Mouse (Mus musculus) MEL (cell line): ENCODE data around the gene Apela. TPM values are rescaled to one million over a fixed set of nuclear protein-coding genes. Genes with fewer than 3 reads are reported as not detected.

Experiments
- DNase-seq: peaks from one replicate; pipeline ENCODE4 v3.0.0; 2011; ENCODE audit warnings: low read depth, low spot score
- H3K27ac ChIP-seq: 2 replicates; pipeline ENCODE4 v1.5.1; 2012; ENCODE audit warnings: low read depth, mild to moderate bottlenecking, control low read depth, low read length, moderate library complexity; ENCODE audit not compliant: control insufficient read depth
- H3K27me3 ChIP-seq, 2 experiments: fragments of 150-350 bp in 1 of 2; sonication (generic) in 1 of 2; 2 replicates each; pipeline ENCODE4 v1.6.1; 2012; ENCODE audit warnings: low read length in 2 of 2, mild to moderate bottlenecking in 2 of 2, improper control_type of control experiment in 1 of 2, moderate library complexity in 1 of 2; ENCODE audit not compliant: insufficient read depth in 2 of 2, control insufficient read depth in 1 of 2
- H3K36me3 ChIP-seq, 2 experiments: 2 replicates each; pipeline ENCODE4 v1.6.1; 2012 to 2014; ENCODE audit warnings: low read length in 2 of 2, improper control_type of control experiment in 1 of 2, inconsistent platforms in 1 of 2, mild to moderate bottlenecking in 1 of 2; ENCODE audit not compliant: insufficient read depth in 2 of 2, control insufficient read depth in 1 of 2
- H3K4me1 ChIP-seq, 2 experiments: fragments of 150-350 bp in 1 of 2; sonication (generic) in 1 of 2; 2 replicates each; pipeline ENCODE4 v1.6.1; 2012; ENCODE audit warnings: low read length in 2 of 2, improper control_type of control experiment in 1 of 2, mild to moderate bottlenecking in 1 of 2; ENCODE audit not compliant: insufficient read depth in 2 of 2, control insufficient read depth in 1 of 2
- H3K4me3 ChIP-seq, 2 experiments: fragments of 150-350 bp in 1 of 2; sonication (generic) in 1 of 2; 2 replicates each; pipeline ENCODE4 v1.5.1; 2012; ENCODE audit warnings: low read depth in 2 of 2, low read length in 2 of 2, mild to moderate bottlenecking in 2 of 2, moderate library complexity in 2 of 2, control low read depth in 1 of 2, improper control_type of control experiment in 1 of 2; ENCODE audit not compliant: control insufficient read depth in 1 of 2, insufficient read depth in 1 of 2
- H3K79me2 ChIP-seq: 2 replicates; pipeline ENCODE4 v1.6.1; 2012; ENCODE audit warnings: mild to moderate bottlenecking, low read length, moderate library complexity; ENCODE audit not compliant: control insufficient read depth, poor library complexity, insufficient read depth
- H3K9ac ChIP-seq: 2 replicates; pipeline ENCODE4 v1.6.1; 2012; ENCODE audit warnings: low read depth, mild to moderate bottlenecking, control low read depth, low read length, moderate library complexity; ENCODE audit not compliant: control insufficient read depth, poor library complexity, severe bottlenecking
- H3K9me3 ChIP-seq: fragments of 150-350 bp; sonication (generic); replicated peaks from 2 replicates; pipeline ENCODE4 v1.6.1; 2012; ENCODE audit warnings: mild to moderate bottlenecking, low read length, improper control_type of control experiment, moderate library complexity; ENCODE audit not compliant: insufficient read depth
- BHLHE40 ChIP-seq: IDR thresholded peaks from 2 replicates; pipeline ENCODE4 v1.6.1; 2012; ENCODE audit warnings: low read depth, mild to moderate bottlenecking, inconsistent platforms, low read length, improper control_type of control experiment, borderline replicate concordance
- CHD2 ChIP-seq: IDR thresholded peaks from 2 replicates; pipeline ENCODE4 v1.6.1; 2011; ENCODE audit warnings: low read length, improper control_type of control experiment
- GATA1 ChIP-seq: IDR thresholded peaks from 2 replicates; pipeline ENCODE4 v1.6.1; 2011; ENCODE audit warnings: low read depth, low read length, improper control_type of control experiment
- HCFC1 ChIP-seq: IDR thresholded peaks from 2 replicates; pipeline ENCODE4 v1.6.1; 2012; ENCODE audit warnings: low read depth, mild to moderate bottlenecking, inconsistent platforms, low read length, improper control_type of control experiment, moderate library complexity
- MAFK ChIP-seq: IDR thresholded peaks from 2 replicates; pipeline ENCODE4 v1.6.1; 2011; ENCODE audit warnings: low read depth, mild to moderate bottlenecking, low read length, improper control_type of control experiment, borderline replicate concordance
- MAZ ChIP-seq: IDR thresholded peaks from 2 replicates; pipeline ENCODE4 v1.6.1; 2012; ENCODE audit warnings: low read depth, mild to moderate bottlenecking, inconsistent platforms, low read length, improper control_type of control experiment
- MEF2A ChIP-seq: IDR thresholded peaks from 2 replicates; pipeline ENCODE4 v1.6.1; 2014; ENCODE audit warnings: low read depth, mild to moderate bottlenecking, inconsistent platforms, low read length, improper control_type of control experiment; ENCODE audit not compliant: poor library complexity, insufficient replicate concordance, severe bottlenecking; ENCODE audit errors: extremely low read depth
- MYB ChIP-seq: IDR thresholded peaks from 2 replicates; pipeline ENCODE4 v1.6.1; 2011; ENCODE audit warnings: mild to moderate bottlenecking, low read depth, low read length, improper control_type of control experiment
- NRF1 ChIP-seq: IDR thresholded peaks from 2 replicates; pipeline ENCODE4 v1.6.1; 2014; ENCODE audit warnings: low read depth, mild to moderate bottlenecking, inconsistent platforms, low read length, improper control_type of control experiment, moderate library complexity; ENCODE audit not compliant: poor library complexity, insufficient read depth, severe bottlenecking
- POLR2A ChIP-seq, 2 experiments: IDR thresholded peaks; 2 replicates each; pipeline ENCODE4 v1.6.1; 2011 to 2012; ENCODE audit warnings: low read length in 2 of 2, mild to moderate bottlenecking in 2 of 2, control low read depth in 1 of 2, improper control_type of control experiment in 1 of 2, low read depth in 1 of 2, moderate library complexity in 1 of 2; ENCODE audit not compliant: control insufficient read depth in 1 of 2, insufficient read depth in 1 of 2, poor library complexity in 1 of 2
- POLR2AphosphoS2 ChIP-seq: IDR thresholded peaks from 2 replicates; pipeline ENCODE4 v1.6.1; 2011; ENCODE audit warnings: low read length, improper control_type of control experiment
- RAD21 ChIP-seq: IDR thresholded peaks from 2 replicates; pipeline ENCODE4 v1.6.1; 2011; ENCODE audit warnings: mild to moderate bottlenecking, low read depth, low read length, improper control_type of control experiment
- RCOR1 ChIP-seq: IDR thresholded peaks from 2 replicates; pipeline ENCODE4 v1.6.1; 2012; ENCODE audit warnings: low read depth, mild to moderate bottlenecking, inconsistent platforms, low read length, improper control_type of control experiment
- SMC3 ChIP-seq: IDR thresholded peaks from 2 replicates; pipeline ENCODE4 v1.6.1; 2011; ENCODE audit warnings: low read depth, low read length, improper control_type of control experiment
- TCF12 ChIP-seq: IDR thresholded peaks from 2 replicates; pipeline ENCODE4 v1.6.1; 2014; ENCODE audit warnings: low read depth, mild to moderate bottlenecking, inconsistent platforms, low read length, improper control_type of control experiment, moderate library complexity
- UBTF ChIP-seq: IDR thresholded peaks from 2 replicates; pipeline ENCODE4 v1.6.1; 2012; ENCODE audit warnings: low read depth, mild to moderate bottlenecking, inconsistent platforms, low read length, improper control_type of control experiment, moderate library complexity, borderline replicate concordance; ENCODE audit not compliant: insufficient read depth
- USF2 ChIP-seq, 2 experiments: IDR thresholded peaks; 2 replicates each; pipeline ENCODE4 v1.6.1; 2011 to 2012; ENCODE audit warnings: improper control_type of control experiment in 2 of 2, low read length in 2 of 2, borderline replicate concordance in 1 of 2, inconsistent platforms in 1 of 2, low read depth in 1 of 2, mild to moderate bottlenecking in 1 of 2; ENCODE audit not compliant: insufficient read depth in 1 of 2
- ZKSCAN1 ChIP-seq: IDR thresholded peaks from 2 replicates; pipeline ENCODE4 v1.6.1; 2012; ENCODE audit warnings: low read depth, mild to moderate bottlenecking, inconsistent platforms, low read length, improper control_type of control experiment, moderate library complexity
- ZNF384 ChIP-seq: IDR thresholded peaks from 2 replicates; pipeline ENCODE4 v1.6.1; 2012; ENCODE audit warnings: low read depth, mild to moderate bottlenecking, inconsistent platforms, low read length, improper control_type of control experiment
- polyA plus RNA-seq, 2 experiments: library from polyadenylated mRNA; stranded (reverse) in 1 of 2; unstranded in 1 of 2; fragments of >175 nt in 1 of 2; fragments of >200 nt in 1 of 2; gene quantifications; 2 replicates each; pipeline versions ENCODE4 v1.2.1 to v1.2.4; 2012; ENCODE audit warnings: low replicate concordance in 2 of 2, low read depth in 1 of 2; ENCODE audit not compliant: insufficient read length in 2 of 2, insufficient read depth in 1 of 2, missing spikeins in 1 of 2
- total RNA-seq: library from RNA; depleted of rRNA; stranded (reverse); fragments of 300-350 nt; gene quantifications from 2 replicates; pipeline ENCODE4 v1.2.3, GENCODE M21; 2012

Gene Apela
- total and polyA plus RNA-seq, 3 experiments = not detected

GRCm38 (mm10) chr8:65032107-65032506, 5.0 kb downstream of the Apela start:
- no peak for DNase-seq
- TF ChIP-seq HCFC1 = no peak
- no peak for TF ChIP-seq BHLHE40
- TF ChIP-seq SMC3 = no peak
- no peak for TF ChIP-seq UBTF
- TF ChIP-seq MAZ = no peak
- TF ChIP-seq GATA1 = no peak
- no peak for TF ChIP-seq MEF2A
- TF ChIP-seq TCF12 = no peak
- TF ChIP-seq RCOR1 = no peak
- no peak for TF ChIP-seq POLR2A (IDR thresholded peaks at IDR 0.05; ENCODE audit: control insufficient read depth in 1 of 2, insufficient read depth in 1 of 2, low read depth in 1 of 2, low read length in 2 of 2, poor library complexity in 1 of 2)
- TF ChIP-seq ZNF384 = no peak
- TF ChIP-seq POLR2AphosphoS2 = no peak
- no peak for TF ChIP-seq RAD21
- no peak for TF ChIP-seq USF2 (IDR thresholded peaks at IDR 0.05; ENCODE audit: borderline replicate concordance in 1 of 2, insufficient read depth in 1 of 2, low read depth in 1 of 2, low read length in 2 of 2)
- TF ChIP-seq MYB = no peak
- no peak for TF ChIP-seq ZKSCAN1
- TF ChIP-seq NRF1 = no peak
- TF ChIP-seq, all 39 proteins: peak for 0
- Histone ChIP-seq H3K4me3 (no peak overlapping the region), H3K36me3 (no peaks in the 10 kb centered on the region), H3K9ac (no peak overlapping the region), H3K9me3 (no peaks in the 10 kb centered on the region), H3K27ac (no peak overlapping the region), H3K27me3 (no peaks in the 10 kb centered on the region), H3K79me2 (no peaks in the 10 kb centered on the region), H3K4me1 (no peaks in the 10 kb centered on the region)

GRCm38 (mm10) chr8:65030735-65031485, 6.2 kb downstream of the Apela start:
- Histone ChIP-seq H3K79me2 (no peaks in the 10 kb centered on the region), H3K27me3 (no peaks in the 10 kb centered on the region), H3K36me3 (no peaks in the 10 kb centered on the region), H3K9ac (no peak overlapping the region), H3K9me3 (no peaks in the 10 kb centered on the region), H3K4me3 (no peak overlapping the region), H3K4me1 (no peaks in the 10 kb centered on the region), H3K27ac (no peak overlapping the region)
- TF ChIP-seq CHD2 (no peak), ZKSCAN1 (no peak), TCF12 (no peak), MAFK (no peak), UBTF (no peak), HCFC1 (no peak)
- DNase-seq = no peak
